8 mouse cellular contexts compared by ENCODE assay signal in genomic region chr5:124113030-124113429, GRCm38 (mm10). TPM values are rescaled to one million over a fixed set of nuclear protein-coding genes. Genes with fewer than 3 reads are reported as not detected.
DNase-seq lines count a peak whose midpoint lies in the region; ATAC-seq lines count a peak whose summit lies in the region.

No protein-coding gene starts in this region.

- H3K9ac ChIP-seq in embryonic facial prominence, embryonic 11.5 days (replicated peaks; ENCODE audit: low read length): peak overlapping the region; percentile 74

- H3K4me2 ChIP-seq in embryonic facial prominence, embryonic 11.5 days (ENCODE audit: low read depth, low read length): peak overlapping the region; percentile 88

- peak; percentile 94 for DNase-seq in heart, adult 11 months
- no peak for DNase-seq in heart, adult 9 months (ENCODE audit: low spot score in 2 of 2)
- peak; percentile 63 to 69 for DNase-seq in adrenal gland, adult 18-20 months (ENCODE audit: low spot score in 2 of 2)
- peak; percentile 43 for DNase-seq in embryonic facial prominence, embryonic 11.5 days (ENCODE audit: low spot score)
- DNase-seq in heart, postnatal 14 days: peak; percentile 57 to 67
- peak; percentile 62 to 64 for DNase-seq in layer of hippocampus, postnatal 10 days (ENCODE audit: low spot score in 2 of 2)
- DNase-seq in spleen, postnatal 4 days (ENCODE audit: low spot score in 2 of 2): peak; percentile 72 to 87

- no peak overlapping the region; the same call in 1 of the 2 replicates for H3K27ac ChIP-seq in embryonic facial prominence, embryonic 11.5 days (replicated peaks; ENCODE audit: low read depth, low read length)

- peaks cover 12% of the 10 kb centered on the region for H3K4me1 ChIP-seq in embryonic facial prominence, embryonic 11.5 days (ENCODE audit: control insufficient read depth, insufficient read depth, low read length)

- 15% methylated on average over 14 of the region's 14 CpGs for WGBS in embryonic facial prominence, embryonic 11.5 days

- no peak for ATAC-seq in embryonic facial prominence, embryonic 11.5 days (replicated peaks; ENCODE audit: insufficient number of reproducible peaks, low FRiP score, low TSS enrichment, low read depth)
- ATAC-seq in megakaryocyte progenitor cell, adult 5-6 weeks (replicated peaks; ENCODE audit: poor library complexity): peak; percentile 29

- intact Hi-C loops in heart, postnatal 14 days (cut with DNase I): no loop called here

- peak overlapping the region; percentile 80 for H3K4me3 ChIP-seq in embryonic facial prominence, embryonic 11.5 days (ENCODE audit: low read depth, low read length)

- no peaks in the 10 kb centered on the region for H3K9me3 ChIP-seq in embryonic facial prominence, embryonic 11.5 days (replicated peaks; ENCODE audit: control insufficient read depth, low read length)

- H3K27me3 ChIP-seq in embryonic facial prominence, embryonic 11.5 days (ENCODE audit: control insufficient read depth, insufficient read depth, low read length): no peaks in the 10 kb centered on the region

- no peaks in the 10 kb centered on the region for H3K36me3 ChIP-seq in embryonic facial prominence, embryonic 11.5 days (replicated peaks; ENCODE audit: control insufficient read depth, insufficient read depth, low read depth, low read length)

RNA-seq across cellular contexts. Expression of gene Ogfod2, which starts 0.9 kb away (rescaled TPM):
- 10 to 100 TPM; 42.3 to 47.0 TPM for total RNA-seq in adrenal gland, adult 18-20 months (2021)
- 9.6 and 10.6 TPM in 2 replicates for polyA plus RNA-seq in embryonic facial prominence, embryonic 11.5 days (2014; fragmentation: Nextera tagmentation; extraction: Ambion mirVana)
- 10 to 100 TPM; 13.0 to 13.3 TPM for total RNA-seq in heart, postnatal 14 days (2021)
- 10 to 100 TPM; 30.8 to 37.0 TPM for total RNA-seq in layer of hippocampus, postnatal 10 days (2021)
- total RNA-seq in megakaryocyte progenitor cell, adult 5-6 weeks (2015): 2.9 and 3.7 TPM in 2 replicates
- 11.9 and 13.3 TPM in 2 replicates for total RNA-seq in megakaryocyte progenitor cell, adult 5-6 weeks (2017)

RNA-seq across cellular contexts. Expression of gene Arl6ip4, which starts 2.9 kb away (rescaled TPM):
- 10 to 100 TPM; 51.3 to 56.8 TPM for total RNA-seq in adrenal gland, adult 18-20 months (2021)
- polyA plus RNA-seq in embryonic facial prominence, embryonic 11.5 days (2014; fragmentation: Nextera tagmentation; extraction: Ambion mirVana): 81.3 and 97.4 TPM in 2 replicates
- total RNA-seq in heart, postnatal 14 days (2021): 10 to 100 TPM; 42.1 to 49.0 TPM
- 10 to 100 TPM; 54.3 to 60.0 TPM for total RNA-seq in layer of hippocampus, postnatal 10 days (2021)
- total RNA-seq in megakaryocyte progenitor cell, adult 5-6 weeks (2015): 70.6 and 80.7 TPM in 2 replicates
- 114 and 139 TPM in 2 replicates for total RNA-seq in megakaryocyte progenitor cell, adult 5-6 weeks (2017)

RNA-seq across cellular contexts. Expression of gene Abcb9, which starts 17.4 kb away (rescaled TPM):
- total RNA-seq in adrenal gland, adult 18-20 months (2021): 10 to 100 TPM; 10.6 to 15.2 TPM
- polyA plus RNA-seq in embryonic facial prominence, embryonic 11.5 days (2014; fragmentation: Nextera tagmentation; extraction: Ambion mirVana): 0.46 and 0.59 TPM in 2 replicates
- total RNA-seq in heart, postnatal 14 days (2021): 1 to 10 TPM; 7.8 to 9.9 TPM
- 10 to 100 TPM; 30.6 to 32.0 TPM for total RNA-seq in layer of hippocampus, postnatal 10 days (2021)
- 0.35 and 0.54 TPM in 2 replicates for total RNA-seq in megakaryocyte progenitor cell, adult 5-6 weeks (2015)
- total RNA-seq in megakaryocyte progenitor cell, adult 5-6 weeks (2017): 0.25 and 0.61 TPM in 2 replicates

Comparison
In these comparisons a context has a peak if more than half of its experiments do, and no peak if none do; other contexts are left out.
1. DNase-seq: peak in heart, adult 11 months (single experiment), adrenal gland, adult 18-20 months (2 of 2), embryonic facial prominence, embryonic 11.5 days (single experiment), heart, postnatal 14 days (2 of 2), layer of hippocampus, postnatal 10 days (2 of 2) and spleen, postnatal 4 days (2 of 2); none in heart, adult 9 months (0 of 2).
2. RNA of gene Abcb9, which starts 17.4 kb away (total RNA-seq): 30.6 to 32.0 TPM in layer of hippocampus, postnatal 10 days, 10.6 to 15.2 TPM in adrenal gland, adult 18-20 months and 7.8 to 9.9 TPM in heart, postnatal 14 days; 0.25 to 0.61 TPM in megakaryocyte progenitor cell, adult 5-6 weeks; every median in the first group is over 4 times any median in the second.